Mouse (Mus musculus): ENCODE measurements around the gene Knop1.

Knop1 gene

GRCm38 (mm10) chr7:118855877-118856304, at the start of gene Knop1:
Gene Knop1, minus strand, starts transcription at chr7:118856254.
- no peak for DNase-seq (ENCODE audit: low read depth, low spot score)

- no peak for DNase-seq (ENCODE audit: low read depth, low spot score)
Measured at GRCm38 (mm10) chr7:118904530-118904929, 48.5 kb upstream of the Knop1 start.

- DNase-seq (ENCODE audit: low read depth, low spot score): no peak
Measured at GRCm38 (mm10) chr7:118903879-118904278, 47.8 kb upstream of the Knop1 start.

GRCm38 (mm10) chr7:118902944-118903343, 46.9 kb upstream of the Knop1 start:
- DNase-seq (ENCODE audit: low read depth, low spot score): no peak

- no peak for DNase-seq (ENCODE audit: low read depth, low spot score)
Measured at GRCm38 (mm10) chr7:118900090-118900489, 44.0 kb upstream of the Knop1 start.

GRCm38 (mm10) chr7:118898063-118898462, 42.0 kb upstream of the Knop1 start:
- DNase-seq (ENCODE audit: low read depth, low spot score): no peak

GRCm38 (mm10) chr7:118895469-118896450, 39.7 kb upstream of the Knop1 start:
- DNase-seq (ENCODE audit: low read depth, low spot score): no peak

- no peak for DNase-seq (ENCODE audit: low read depth, low spot score)
Measured at GRCm38 (mm10) chr7:118889046-118889680, 33.1 kb upstream of the Knop1 start.

- no peak for DNase-seq (ENCODE audit: low read depth, low spot score)
Measured at GRCm38 (mm10) chr7:118887303-118888055, 31.4 kb upstream of the Knop1 start.

GRCm38 (mm10) chr7:118884969-118885368, 28.9 kb upstream of the Knop1 start:
- DNase-seq (ENCODE audit: low read depth, low spot score): no peak

- no peak for DNase-seq (ENCODE audit: low read depth, low spot score)
Measured at GRCm38 (mm10) chr7:118883957-118884356, 27.9 kb upstream of the Knop1 start.

GRCm38 (mm10) chr7:118879466-118880029, 23.5 kb upstream of the Knop1 start:
- DNase-seq (ENCODE audit: low read depth, low spot score): no peak

GRCm38 (mm10) chr7:118865362-118865761, 9.3 kb upstream of the Knop1 start:
- no peak for DNase-seq (ENCODE audit: low read depth, low spot score)

- no peak for DNase-seq (ENCODE audit: low read depth, low spot score)
Measured at GRCm38 (mm10) chr7:118858640-118859039, 2.6 kb upstream of the Knop1 start.

- DNase-seq (ENCODE audit: low read depth, low spot score): peak; percentile 76
Measured at GRCm38 (mm10) chr7:118855171-118855876, 730 bp downstream of the Knop1 start, which contains the start of gene Iqck. Gene Iqck, plus strand, starts transcription at chr7:118855752.

- DNase-seq (ENCODE audit: low read depth, low spot score): no peak
Measured at GRCm38 (mm10) chr7:118854606-118855005, 1.4 kb downstream of the Knop1 start.

GRCm38 (mm10) chr7:118852611-118853010, 3.4 kb downstream of the Knop1 start:
- DNase-seq (ENCODE audit: low read depth, low spot score): no peak

GRCm38 (mm10) chr7:118851571-118851970, 4.5 kb downstream of the Knop1 start:
- DNase-seq (ENCODE audit: low read depth, low spot score): no peak

- no peak for DNase-seq (ENCODE audit: low read depth, low spot score)
Measured at GRCm38 (mm10) chr7:118850676-118851290, 5.3 kb downstream of the Knop1 start.

GRCm38 (mm10) chr7:118849543-118850250, 6.4 kb downstream of the Knop1 start:
- no peak for DNase-seq (ENCODE audit: low read depth, low spot score)

Measured in retina, adult 2 months (tissue).